ENCODE assay signal across 12 mouse cellular contexts in the genomic region with DNA sequence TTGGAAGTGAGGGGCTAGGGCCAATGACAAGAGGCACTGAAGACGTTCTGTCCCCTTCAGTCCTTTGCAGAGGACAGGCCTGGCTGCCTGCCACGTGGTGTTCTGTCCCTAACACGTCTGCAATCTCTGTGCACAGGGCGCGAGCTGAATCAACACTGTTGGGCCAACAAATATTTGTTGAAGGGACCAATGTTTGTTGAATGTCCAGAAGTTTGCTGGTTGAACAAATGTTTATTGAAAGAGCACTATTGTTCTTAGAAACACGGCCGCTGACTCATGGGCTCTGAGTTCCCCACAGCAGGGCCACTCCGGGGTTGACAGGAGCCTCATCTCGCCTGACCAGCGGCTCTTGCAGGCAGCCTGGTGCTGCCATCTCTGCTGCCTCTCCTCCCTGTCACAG.
A peak's percentile ranks its signal among the peaks of the same experiment; 100 is the strongest.
DNase-seq lines count a peak whose midpoint lies in the region.
"Had no signal": no experiment of that assay in that cellular context is flagged by ENCODE, and none has a peak within 500 bp of the region (broad histone marks: within the 10 kb centered on the region; RNA-seq: fewer than 3 reads in every experiment).

No protein-coding gene starts in this region.

- peak; percentile 52 to 68 for DNase-seq in adrenal gland, postnatal 36 days
- no peak for DNase-seq in adrenal gland, postnatal 4 days (ENCODE audit: low spot score in 2 of 2)
- DNase-seq in urinary bladder, adult 18-20 months (ENCODE audit: low spot score in 2 of 2): peak; percentile 39 to 60
- no peak for DNase-seq in urinary bladder, postnatal 10 days (ENCODE audit: low spot score)
- DNase-seq in lung, postnatal 14 days: peak; percentile 53
- DNase-seq in embryo, embryonic 10 days (ENCODE audit: low spot score): no peak
- no peak for DNase-seq in layer of hippocampus, postnatal 10 days (ENCODE audit: low spot score in 2 of 2)
- no peak for DNase-seq in testis, postnatal 10 days (ENCODE audit: low spot score)
- DNase-seq: kidney, adult 9 months; liver, embryonic 13.5 days; spleen, adult 18-20 months; thymus, postnatal 25 days had no signal

Comparison
In these comparisons a context has a peak if more than half of its experiments do, and no peak if none do; other contexts are left out.
1. DNase-seq: peak in adrenal gland, postnatal 36 days (2 of 2), urinary bladder, adult 18-20 months (2 of 2) and lung, postnatal 14 days (single experiment); none in adrenal gland, postnatal 4 days (0 of 2), urinary bladder, postnatal 10 days (single experiment), embryo, embryonic 10 days (single experiment), layer of hippocampus, postnatal 10 days (0 of 2) and testis, postnatal 10 days (single experiment).